Mouse (Mus musculus) gastrocnemius, postnatal 4 days (tissue): ENCODE measurements around the gene Vps26c. TPM values are rescaled to one million over a fixed set of nuclear protein-coding genes. Genes with fewer than 3 reads are reported as not detected.
A peak's percentile ranks its signal among the peaks of the same experiment; 100 is the strongest.

Source experiments
- DNase-seq, 2 experiments: peaks; one replicate each; pipeline ENCODE4 v3.0.0; 2021 to 2022; ENCODE audit warnings: low spot score in 2 of 2, mixed read lengths in 2 of 2
- total RNA-seq, 2 experiments: library from RNA; stranded (reverse); gene quantifications; 2 replicates each; pipeline ENCODE4 v1.2.3; 2021

Gene Vps26c
- total RNA-seq, 2 experiments from 2014 or later, result 36.0 TPM

DNA sequence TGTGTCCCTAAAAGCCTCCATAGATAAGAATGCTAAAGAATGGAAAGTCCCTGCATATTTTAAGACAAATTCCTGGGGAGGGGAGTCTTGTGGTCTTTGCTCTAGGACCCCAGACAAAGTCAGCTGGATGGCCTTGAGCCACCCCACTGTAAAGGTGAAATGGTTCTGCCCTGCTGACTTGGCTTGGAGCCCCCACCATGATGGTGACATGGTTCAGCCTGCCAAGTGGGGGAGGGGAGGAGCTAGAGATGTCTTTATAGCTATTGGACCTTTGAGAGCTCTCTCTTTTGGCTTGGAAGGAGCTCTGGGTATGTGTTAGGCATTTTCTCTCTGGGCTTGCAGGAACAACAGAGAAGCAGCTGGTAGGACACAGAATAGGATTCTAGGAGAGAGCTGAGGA is 25.3 kb upstream of the Vps26c start:
- DNase-seq, result no peak

DNA sequence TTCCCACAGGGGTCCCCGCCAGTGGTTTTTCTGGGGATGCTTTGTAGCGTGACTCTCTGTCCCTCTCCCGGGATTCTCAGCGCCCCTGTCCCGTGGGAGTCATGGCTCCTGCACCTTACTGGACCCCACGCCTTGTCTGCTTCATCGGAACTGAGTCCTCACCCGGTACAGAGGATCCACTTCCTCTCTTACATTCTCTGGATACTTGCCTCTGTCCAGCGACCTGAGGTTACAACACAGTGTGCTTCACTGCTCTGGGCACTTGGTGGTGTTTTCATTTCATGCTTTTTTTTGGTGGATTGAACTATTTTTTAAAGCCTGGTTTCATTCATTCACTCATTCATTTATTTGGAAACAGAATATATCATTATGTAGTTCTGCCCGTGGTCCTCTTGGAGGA is 23.2 kb upstream of the Vps26c start:
- DNase-seq, result no peak

DNA sequence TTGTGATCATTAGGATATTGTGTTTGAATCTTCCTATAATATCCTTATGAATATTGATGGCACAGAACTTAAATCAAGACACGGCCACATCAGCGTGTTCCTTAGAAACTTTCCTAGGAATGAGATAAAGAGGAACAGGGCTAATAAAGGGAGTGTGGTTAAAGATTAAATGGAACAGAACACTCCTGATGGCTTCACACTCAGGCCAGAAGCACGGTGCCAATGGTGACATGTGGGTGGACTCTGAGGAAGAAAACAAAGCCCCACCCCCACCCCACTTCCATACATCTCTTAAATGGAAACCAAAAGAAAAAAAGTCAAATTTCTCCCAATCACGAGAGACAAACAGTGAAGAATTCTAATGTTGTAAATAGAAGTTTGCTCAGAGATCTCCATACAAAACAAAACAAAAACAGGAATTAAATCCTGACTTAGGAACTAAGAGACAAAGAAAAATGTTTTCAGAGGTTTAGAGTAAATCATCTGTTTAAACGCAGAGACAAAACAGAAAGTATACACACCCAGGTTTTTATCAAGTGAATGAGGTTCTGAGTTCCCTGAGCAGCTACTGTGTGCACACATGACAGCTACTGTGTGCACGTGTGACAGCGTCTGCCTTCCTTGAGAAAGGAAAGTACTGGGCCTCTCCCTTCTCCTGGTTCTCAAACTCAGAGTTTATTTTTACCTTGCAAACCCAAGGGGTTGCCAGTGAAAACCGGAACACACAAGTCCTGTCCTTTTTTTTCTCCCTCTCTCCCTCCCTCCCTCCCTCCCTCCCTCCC is 19.3 kb upstream of the Vps26c start:
- no peak for DNase-seq

DNA sequence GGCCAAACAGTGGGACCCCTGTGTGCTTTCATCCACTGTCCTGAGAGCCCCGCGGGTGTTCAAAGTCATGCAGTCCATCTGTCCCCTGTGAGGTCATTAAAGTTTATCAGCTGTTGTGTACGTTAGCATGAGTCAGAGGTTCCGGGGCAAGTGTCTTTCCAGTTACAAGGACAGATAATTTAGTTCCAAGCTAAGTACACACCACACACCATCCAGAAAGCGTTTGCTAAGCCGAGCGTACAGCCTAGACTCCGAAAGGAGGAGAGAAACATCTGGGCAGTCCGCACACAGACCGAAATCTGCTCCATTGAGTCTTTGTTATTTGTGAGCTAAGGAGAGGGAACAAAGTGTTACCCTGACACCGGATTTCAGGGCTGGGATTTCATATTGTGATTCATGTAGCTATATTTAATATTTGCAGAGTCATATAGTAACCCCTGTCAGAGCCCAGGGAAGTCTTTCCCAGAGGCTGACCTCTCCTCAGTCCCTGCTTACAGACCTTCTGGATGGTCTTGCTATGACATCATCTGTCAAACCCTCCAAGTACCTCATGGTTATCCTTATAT is 18.0 kb upstream of the Vps26c start:
- DNase-seq, result no peak

DNA sequence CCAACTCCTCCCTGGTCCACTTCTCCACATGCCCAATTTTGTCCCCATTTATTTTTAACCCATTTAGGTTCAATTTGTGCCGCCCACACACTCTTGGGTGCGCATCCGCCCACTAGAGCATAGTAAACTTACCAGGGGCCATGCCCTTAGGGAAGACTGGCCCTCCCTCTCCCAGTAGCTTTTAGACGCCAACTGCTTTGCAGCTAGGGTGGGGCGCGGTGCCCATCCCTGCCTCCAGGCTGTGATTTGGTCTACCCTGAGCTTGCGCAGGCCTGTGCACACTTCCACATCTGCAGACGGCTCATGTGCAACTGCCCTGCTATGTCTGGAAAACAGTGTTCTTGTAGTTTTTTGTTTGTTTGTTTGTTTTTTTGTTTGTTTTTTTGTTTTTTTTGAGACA is 16.3 kb upstream of the Vps26c start:
- DNase-seq, result no peak

DNA sequence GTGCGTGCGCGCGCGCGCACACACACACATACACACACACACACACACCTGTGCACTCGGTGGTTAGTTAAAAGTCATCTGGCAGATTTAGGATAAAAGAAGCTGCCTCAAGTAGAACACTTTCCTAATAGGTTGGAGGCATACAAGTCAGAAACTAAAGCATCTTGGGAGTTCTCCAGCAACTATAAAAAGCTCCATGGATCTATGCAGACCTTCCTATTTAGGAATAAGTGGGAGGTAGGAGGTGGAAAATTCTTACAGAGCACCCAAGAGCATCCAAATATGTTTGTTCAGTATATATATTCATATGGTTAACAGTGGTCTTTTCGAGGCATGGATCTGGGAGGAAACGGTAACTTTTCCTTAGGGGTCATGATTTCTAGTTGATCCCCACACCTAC is 13.5 kb upstream of the Vps26c start:
- no peak for DNase-seq

DNA sequence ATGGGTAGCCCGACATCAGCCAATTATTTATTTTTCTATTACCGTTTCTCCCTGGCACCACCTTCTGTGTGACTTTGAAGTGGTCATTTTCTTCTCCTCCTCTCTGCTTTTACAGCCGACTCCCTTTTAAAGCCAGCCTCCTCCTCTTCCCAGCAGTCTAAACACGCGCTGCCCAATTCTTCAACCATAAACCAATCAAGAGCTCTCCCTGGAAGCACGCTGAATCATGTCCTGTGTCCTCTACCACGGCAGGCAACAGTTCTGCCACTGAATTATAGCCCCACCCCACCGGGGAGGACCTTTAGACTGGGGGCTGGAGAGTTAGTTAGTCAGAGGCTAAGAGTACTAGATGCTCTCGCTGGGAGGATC is 10.5 kb upstream of the Vps26c start:
- peak in 1 of 2 experiments; percentile 48 for DNase-seq

DNA sequence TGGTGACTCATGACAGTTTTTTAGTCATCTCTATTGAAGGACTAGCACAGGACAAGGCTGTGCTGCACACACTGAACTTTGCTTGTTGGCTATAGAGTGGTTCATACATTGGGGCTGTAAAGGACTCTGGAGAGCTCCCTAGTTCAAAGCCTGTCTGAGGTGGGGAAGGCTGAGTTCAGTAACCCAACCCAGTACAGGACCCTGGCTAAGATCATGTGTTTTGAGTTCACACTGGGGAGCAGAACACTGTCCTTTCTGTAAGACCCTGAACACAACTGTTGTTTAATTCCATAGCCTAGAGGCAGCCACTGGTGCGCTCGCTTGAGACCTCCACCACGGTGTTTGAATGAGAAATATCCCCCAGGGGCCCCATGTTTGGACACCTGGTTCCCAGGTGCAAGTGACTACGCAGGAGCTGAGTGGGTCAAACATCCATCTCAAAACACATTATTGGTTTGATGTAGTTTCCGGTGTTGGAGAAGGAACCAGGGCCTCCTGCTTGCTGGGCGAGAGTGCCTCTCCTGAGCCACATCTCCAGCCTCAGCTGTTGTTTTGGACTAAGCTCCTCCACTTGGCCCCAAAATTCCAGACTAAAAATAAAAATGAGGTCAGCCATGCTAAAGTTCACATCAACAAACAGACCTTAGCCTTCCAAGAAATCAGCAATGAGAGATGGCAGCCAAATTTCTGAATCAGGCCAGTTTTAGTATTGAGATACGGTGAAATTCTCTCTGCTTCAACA is 10.0 kb upstream of the Vps26c start:
- DNase-seq, result peak in 1 of 2 experiments; percentile 51

DNA sequence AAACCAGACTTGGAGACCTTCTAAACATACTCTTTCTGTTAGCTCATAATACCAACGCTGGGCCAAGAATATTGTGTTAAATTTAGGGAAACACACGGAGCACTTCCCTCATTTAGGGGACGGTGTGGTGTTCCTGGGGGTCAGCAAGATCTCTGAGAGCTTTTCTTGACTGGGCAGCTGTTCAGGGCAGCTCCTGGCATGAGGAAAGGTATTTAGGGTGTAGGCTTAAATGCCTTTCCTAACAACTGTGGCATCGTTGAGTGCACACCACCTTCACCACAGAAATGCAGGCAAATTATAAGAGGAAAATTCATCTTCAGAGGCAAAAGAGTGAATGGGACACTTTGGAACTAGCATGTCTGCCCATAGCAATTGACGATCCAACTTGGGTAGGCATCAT is 9.1 kb upstream of the Vps26c start:
- no peak for DNase-seq

DNA sequence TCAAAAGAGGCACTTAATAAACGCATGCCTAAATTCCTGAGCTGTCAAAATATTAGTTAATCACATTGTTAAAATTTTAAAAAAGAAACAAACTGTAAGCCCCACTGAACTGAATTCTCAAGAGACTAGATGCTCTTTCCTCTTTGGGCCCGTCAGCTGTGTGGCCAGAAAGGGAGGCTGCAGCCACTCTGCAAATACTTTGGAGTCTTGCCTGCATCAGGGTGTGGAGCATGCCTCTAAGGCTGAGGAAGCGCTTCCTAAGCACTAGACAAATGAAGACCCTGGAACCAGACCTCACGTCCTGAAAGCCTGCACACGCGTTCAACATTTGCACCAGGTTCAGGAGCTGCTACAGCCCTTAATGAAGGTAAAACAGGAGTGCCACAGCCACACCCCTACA is 7.0 kb upstream of the Vps26c start:
- DNase-seq, result peak in 1 of 2 experiments; percentile 25

DNA sequence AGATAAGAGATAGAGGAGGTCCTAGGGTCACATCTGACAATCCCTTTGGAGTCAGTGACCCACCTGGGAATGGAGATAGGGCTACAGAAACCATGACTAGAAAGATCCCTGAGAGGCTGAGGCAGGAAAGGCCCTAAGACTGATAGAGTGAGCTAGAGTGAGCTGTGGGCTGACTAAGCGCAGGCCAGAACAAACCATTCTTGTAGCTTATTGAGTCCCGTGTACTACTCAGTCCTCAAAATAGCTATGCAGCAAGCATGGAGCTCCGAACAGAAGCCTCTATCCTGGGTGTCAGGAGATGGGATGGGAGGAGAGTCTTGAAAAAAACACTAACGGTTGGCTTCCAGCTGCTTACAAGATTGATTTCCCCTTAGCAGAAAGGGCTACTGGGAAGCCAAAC is 4.6 kb upstream of the Vps26c start:
- no peak for DNase-seq

DNA sequence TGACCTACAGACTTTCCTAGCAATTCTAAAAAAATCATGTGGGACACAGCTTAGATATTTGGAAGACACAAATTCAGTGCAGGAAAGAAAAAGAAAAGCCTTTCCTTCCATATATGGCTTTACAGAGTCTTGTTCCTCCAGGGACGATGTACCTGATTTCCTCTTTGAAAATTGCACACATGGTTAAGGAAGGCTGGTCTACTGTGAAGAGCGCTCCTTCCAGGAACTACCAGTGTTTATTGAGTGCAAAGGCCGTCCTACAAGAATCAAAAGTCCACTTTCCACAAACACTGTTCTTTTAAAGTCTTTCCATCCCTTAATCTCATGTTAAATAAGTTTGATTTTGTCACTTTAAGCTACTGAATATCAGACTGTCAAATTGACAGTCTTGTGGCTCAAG is 916 bp upstream of the Vps26c start:
- DNase-seq, result no peak

DNA sequence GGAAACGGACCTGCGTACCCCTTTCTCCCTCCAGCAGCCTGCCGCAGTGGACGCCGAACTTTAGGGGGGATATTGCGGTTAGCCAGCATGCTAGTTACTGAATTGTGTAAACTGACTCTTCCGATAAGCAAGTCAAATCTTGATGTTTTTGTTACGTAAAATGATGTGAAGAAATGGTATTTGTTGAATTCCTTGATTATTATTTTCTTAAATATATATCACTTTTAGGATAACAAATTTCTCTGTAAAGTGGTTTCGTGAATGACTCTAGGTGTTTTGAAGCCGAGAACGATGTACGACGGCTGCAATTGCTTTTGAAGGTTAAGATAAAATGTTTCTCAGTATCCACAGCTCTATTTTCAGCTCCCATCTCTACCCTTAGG is 513 bp upstream of the Vps26c start:
- DNase-seq, result no peak

DNA sequence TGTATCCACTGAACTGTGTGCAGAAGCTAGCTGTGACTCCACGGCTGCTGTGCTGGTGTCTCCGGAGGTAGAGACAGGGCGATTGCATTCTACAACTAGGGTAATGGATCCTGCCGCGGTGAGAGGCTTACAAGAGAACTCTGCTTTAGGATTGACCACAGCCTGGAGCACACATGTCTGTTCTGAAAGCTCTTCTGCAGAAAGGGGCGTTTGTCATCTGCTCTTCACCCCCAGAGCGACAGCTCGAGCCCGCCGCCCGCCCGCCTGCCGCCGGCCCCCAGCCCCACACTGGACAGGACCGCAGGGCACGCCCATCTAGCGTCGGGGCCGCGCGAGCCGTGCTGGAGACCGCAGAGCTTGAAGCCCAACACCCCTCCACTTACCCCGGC is 681 bp downstream of the Vps26c start:
- DNase-seq, result no peak

DNA sequence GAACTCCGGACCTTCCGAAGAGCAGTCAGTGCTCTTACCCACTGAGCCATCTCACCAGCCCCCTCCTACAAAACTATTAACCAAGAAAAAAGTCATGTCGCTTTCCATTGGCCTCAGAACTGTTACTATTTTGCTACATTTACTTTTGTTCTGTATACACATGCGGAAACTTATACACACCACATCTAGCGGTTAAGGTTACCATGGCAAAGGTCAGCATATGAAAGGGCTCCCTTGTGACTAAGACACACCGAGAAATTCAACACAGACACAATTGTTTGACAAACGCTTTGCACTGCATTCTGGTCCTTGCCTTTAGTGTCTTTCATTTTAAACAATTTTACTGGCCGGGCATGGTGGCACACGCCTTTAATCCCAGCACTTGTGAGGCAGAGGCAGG is 1.9 kb downstream of the Vps26c start:
- DNase-seq, result no peak

DNA sequence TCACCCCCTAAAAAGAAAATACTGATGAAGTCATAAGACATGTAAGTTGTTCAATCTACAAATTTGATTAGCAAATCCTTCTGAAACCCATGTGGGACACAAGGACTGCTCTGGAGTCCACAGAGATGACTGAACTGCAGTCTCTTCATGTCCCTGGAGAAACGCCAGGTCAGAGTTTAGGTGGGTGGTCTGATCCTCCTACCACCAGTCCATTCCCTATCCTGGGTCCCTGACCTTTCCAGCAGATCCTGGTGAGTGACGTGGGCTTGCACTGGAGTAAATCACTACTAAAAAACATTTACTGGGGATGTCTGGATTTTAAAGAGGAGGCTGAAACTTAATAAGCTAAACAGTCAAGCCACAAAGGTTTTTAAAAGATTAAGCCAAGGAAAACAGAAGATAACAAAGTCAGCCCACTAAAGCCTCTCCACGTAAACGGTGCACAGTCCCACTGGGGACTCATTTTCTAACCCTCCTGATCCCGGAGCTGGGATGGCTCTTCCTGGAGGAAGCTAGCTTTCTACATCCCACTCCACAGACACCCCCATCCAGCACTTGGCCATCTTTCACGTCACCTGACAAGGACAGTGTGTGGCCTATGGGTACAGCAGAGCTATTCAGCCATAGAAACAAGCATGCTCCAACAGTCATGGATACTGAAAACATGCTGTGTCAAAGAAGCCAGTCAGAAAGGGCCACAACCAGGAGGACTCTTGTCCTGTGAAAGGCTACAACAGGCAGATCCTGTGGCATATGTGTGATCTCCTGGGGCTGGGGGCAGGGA is 2.8 kb downstream of the Vps26c start:
- no peak for DNase-seq

DNA sequence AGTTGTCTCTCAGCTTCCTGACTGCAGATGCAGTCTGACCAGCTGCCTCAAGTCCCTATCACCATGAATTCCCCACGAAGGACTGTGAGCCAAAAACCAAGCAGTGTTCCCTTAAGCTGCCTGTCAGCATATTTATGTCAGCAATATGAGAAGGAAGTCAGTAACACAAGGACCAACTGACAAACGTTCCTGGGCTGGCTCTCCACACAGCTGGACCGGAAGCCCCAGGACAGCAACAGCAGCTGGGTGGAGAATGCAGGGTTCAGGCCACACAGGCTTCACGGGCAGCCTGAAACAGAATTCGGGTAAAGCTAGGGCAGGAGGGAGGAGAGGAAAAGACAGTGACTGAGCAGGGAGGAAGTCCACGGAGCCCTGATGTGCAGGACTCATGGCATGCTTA is 7.6 kb downstream of the Vps26c start:
- DNase-seq, result peak in 1 of 2 experiments; percentile 48

DNA sequence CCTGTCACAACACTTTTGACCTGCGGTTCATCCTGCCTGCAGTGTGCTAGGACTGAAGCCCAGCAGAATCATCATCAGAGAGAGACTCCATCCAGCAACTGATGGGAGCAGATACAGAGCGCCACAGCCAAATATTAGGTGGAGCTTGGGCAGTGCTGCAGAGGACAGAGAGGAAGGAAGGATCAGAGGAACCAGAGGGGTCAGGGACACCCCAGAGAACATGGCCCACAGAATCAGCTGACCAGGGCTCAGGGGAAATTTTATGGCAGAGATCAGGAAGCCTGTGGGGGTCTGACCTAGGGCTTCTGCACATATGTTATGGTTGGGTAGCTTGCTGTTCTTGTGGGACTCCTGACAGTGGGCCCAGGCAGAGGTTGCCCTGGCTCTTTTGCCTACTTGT is 9.0 kb downstream of the Vps26c start:
- no peak for DNase-seq

DNA sequence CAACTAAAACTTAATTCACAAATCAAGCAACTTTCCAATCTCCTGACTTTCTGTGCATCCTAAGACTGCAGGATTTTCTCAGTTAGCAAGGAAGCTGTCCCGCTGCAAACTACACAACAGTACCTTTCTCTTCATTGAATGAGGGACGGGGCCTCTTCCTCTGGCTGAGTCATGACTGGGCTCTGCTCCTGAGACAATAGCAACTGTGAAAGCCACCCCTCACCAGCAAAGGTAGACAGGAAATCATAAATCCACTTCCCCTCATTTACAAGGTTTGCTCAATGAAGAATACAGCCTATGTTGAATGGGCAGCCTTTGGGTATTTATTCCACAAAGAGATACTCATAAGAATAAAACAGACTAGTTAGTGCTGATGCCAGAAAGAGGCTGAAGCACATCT is 16.6 kb downstream of the Vps26c start:
- no peak for DNase-seq

DNA sequence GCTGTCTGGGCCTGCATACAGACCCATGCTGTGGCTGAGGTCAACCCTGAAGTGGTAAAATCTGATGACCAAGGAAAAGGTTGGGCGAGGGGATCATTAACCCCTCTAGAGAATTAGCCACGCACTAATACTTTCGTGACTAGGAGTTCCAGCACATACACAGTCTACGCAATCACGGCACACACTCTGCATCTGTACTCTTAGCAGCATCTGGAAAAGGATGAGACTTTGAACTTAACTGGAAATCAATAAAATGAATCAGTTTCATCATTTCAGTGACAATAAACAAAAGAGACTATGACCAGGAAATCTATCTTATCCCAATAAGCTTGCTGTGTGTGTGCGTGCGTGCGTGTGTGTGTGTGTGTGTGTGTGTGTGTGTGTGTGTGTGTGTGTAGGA is 17.9 kb downstream of the Vps26c start:
- DNase-seq, result no peak

DNA sequence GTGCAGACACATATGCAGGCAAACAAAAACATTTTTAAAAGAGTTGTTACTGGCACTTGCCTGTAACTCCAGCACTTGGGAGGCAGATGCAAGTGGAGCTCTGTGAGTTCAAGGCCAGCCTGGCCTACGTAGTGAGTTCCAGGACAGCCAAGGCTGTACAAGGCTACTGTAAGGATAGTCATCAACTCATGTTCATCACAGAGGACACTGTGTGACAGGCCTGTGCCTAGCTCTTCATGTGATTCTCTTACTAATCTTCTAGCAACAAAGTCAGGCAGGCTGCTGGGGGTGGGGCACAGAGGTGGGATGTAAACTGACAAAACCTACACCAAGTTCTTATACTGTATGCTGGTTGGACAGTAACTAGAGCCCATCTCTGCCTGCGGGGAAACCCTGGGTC is 19.6 kb downstream of the Vps26c start:
- no peak for DNase-seq

DNA sequence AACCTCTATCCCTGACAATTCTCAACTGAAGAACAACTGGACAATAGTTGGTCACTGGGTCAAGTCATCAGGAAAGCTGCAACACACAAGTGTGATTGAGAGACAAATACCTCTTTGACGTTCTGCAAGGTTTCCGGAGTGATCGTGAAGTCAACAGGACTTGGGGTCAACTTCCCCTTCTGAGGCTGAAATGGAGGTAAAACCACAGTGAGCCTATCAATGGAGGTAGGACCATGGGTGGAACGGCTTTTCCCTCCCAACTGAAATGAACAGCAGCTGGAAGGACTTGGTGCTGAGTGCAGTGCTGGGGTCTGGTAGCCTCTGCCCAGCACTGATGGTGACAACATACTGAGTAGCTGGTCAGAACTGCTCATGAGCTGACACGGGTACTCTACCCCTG is 22.4 kb downstream of the Vps26c start:
- DNase-seq, result no peak
